Mouse (Mus musculus): ENCODE results near the gene Kcnc1. TPM values are rescaled to one million over a fixed set of nuclear protein-coding genes. Genes with fewer than 3 reads are reported as not detected.

Gene Kcnc1
- 0.93 and 1.8 TPM in 2 replicates for polyA plus RNA-seq (2015; fragmentation: Nextera tagmentation; extraction: Ambion mirVana)

GRCm38 (mm10) chr7:46396231-46396927 is at the start of gene Kcnc1:
Kcnc1 (plus strand) TSS chr7:46396497.

GRCm38 (mm10) chr7:46376172-46377007 is 19.9 kb upstream of the Kcnc1 start, which contains the start of gene Myod1:
Myod1 (plus strand) TSS chr7:46376474.

Other genes with a start within 250 kb of the Kcnc1 start
- 0.51 and 1.8 TPM in 2 replicates for gene Abcc8, start 216.5 kb upstream of the Kcnc1 start, polyA plus RNA-seq (2015; fragmentation: Nextera tagmentation; extraction: Ambion mirVana)
- gene Ush1c, start 158.0 kb upstream of the Kcnc1 start, polyA plus RNA-seq (2015; fragmentation: Nextera tagmentation; extraction: Ambion mirVana), result 0.19 and 0.25 TPM in 2 replicates
- 0.01 and 0.05 TPM in 2 replicates for gene Otog, start 155.5 kb upstream of the Kcnc1 start, polyA plus RNA-seq (2015; fragmentation: Nextera tagmentation; extraction: Ambion mirVana)
- gene Myod1, start 20.0 kb upstream of the Kcnc1 start, polyA plus RNA-seq (2015; fragmentation: Nextera tagmentation; extraction: Ambion mirVana), result 0.28 TPM in 1 of 2 replicates, not detected in the other
- 19.4 and 20.8 TPM in 2 replicates for gene Sergef, start 243.3 kb downstream of the Kcnc1 start, polyA plus RNA-seq (2015; fragmentation: Nextera tagmentation; extraction: Ambion mirVana)

Measured in adrenal gland, postnatal 0 days (tissue).